Mouse (Mus musculus): ENCODE results near the gene Eif2b5. TPM values are rescaled to one million over a fixed set of nuclear protein-coding genes. Genes with fewer than 3 reads are reported as not detected.

Gene Eif2b5
- total RNA-seq, 2 experiments from 2014 or later = 49.7 to 50.1 TPM

DNA sequence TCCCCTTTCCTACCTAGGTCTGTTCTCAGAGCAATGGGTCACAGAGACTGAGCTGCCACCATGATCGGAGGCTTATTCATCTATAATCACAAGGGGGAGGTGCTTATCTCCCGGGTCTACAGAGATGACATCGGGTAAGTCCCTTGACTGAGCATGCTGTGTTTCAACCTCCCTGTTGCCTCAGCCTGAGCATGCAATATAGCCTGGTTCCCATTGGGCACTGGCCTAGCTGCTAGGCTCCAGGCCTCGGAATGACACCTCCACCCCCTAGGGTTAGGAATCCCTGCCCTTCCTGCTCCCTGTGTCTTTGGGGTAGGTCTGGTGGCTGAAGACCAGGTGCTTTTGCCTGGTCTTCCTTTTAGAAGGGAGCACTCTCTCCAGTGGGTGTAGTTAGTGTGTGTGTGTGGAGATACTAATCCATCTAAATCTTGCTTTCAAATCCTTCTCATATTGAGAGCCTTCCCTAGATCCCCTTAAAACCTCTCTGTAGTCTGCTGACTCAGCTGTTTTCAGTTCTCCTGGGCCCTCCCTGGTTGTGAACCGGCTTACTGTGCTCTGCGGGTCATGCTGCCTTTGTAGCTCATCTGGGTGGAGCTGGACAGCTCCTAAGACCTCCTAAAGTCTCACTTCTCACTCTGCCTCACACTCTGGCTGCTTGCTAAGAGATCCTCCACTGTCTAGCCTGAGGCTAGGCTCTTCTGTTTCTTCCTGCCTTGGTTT lies 39.1 kb downstream of the Eif2b5 start:
- DNase-seq = no peak

DNA sequence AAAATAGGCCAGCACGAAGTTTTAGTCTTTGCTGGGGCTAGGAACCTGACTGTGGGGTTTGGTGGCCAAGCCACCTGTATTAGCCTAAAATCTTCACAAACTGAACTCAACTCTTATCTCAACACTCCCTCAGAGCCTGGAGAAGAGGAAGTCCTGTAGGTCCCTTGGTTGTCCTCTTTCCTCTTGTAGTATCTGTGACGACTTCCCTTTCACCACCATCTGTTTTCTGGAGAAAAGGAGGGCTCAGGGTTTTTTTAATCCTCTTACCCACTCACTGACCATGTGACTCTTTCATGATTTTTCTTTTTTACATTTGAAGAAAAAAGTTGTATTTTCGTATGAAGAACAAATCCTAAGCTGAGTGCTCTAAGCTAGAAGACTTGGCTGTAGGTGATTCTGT lies 41.0 kb downstream of the Eif2b5 start:
- no peak for DNase-seq

DNA sequence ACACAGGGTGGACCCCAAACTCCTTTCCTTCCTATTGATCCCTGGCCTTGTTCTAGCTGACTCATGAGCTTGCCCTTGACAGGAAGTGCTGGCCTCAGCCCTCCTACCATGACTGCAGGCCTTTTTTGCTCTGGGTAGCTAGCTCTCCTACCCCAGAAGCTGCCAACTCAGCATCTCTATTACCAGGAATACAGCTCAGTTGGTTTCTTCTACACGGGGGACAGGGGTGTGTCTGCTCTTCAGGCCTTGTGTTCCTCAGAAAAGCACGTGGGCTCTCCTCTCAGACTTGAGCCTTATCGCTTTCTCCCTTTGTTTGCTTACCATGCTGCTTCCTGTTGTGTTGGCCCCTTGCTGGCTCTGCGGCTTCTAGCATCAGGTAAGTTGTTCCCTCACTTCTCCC lies 41.8 kb downstream of the Eif2b5 start:
- no peak for DNase-seq

DNA sequence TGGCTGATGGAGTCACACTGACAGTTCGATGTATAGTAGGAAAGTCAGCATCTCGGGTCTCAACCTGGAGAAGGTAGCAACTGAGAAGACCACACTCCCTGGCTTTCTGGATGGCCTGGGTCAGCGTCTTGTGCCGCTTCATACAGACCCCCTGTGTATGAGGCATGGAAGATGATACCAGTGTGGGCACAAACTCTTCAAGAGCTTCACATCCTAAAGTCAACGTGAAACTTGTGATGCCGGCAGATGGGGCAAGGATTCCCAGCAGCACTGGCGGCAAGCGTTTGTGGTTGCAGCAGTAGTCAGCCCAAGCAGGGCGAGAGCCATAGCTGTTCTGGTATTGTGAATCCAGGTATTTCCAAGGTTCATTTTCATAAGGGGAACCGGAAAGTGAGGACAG lies 47.1 kb downstream of the Eif2b5 start:
- DNase-seq = no peak

DNA sequence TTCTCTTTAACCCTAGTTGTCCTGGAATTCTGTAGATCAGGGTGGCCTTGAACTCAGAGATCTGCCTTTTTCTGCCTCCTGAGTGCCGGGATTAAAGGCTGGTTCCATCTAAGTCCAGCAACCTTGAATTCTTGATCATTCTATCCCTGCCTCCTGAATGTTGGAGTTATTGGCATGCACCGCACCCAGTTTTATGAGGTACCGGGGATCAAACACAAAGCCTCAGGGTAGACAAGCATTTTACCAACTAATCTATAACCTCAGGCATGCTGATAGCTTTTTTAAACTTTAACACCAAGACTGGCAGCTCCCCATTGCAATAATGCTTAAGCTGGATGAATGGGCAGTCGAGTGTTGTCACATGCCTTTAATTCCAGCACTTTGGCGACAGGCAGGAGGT lies 48.8 kb downstream of the Eif2b5 start:
- no peak for DNase-seq

DNA sequence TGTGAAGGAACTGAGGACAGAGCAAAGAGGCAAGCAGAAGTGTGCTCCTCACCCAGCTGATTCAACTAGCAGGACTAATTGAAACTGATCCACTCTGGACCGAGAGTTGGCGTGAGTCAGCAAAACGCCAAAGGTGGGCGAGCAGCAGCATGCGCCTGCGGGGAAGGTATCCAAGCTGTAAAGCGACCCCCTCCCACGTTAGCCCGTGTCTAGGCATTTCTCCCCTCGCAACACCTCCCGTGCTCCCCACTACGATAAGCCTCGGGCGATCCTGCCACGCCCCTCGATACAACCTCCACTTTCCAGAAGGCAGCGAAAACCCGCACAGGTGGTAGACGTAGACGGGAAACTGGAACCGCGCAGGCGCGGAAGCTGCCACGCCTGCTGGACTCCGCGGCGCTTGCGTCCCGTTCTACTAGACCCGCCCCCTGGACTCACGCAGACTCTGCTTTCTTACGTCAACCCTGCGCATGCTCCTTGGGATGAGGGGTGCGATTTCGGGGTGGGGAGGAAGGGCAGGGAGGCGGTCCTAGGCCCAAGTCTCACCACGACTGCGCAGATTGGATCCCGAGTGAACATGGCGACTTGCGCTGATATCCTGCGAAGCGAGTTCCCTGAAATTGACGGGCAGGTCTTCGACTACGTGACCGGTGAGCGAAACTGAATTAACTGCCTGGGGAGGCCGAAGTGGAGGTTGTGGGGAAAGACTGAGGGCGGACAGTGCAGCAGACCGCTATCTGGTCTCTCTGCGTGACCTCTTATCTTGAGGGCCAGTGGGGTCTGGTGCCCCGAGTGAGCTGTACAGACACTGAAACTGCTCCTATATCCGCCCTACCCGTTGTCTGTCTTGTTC lies 49.7 kb downstream of the Eif2b5 start, which contains the start of gene Abcf3:
Gene Abcf3 (plus strand): TSS at position 482 of the 853 bp plus-strand sequence.
- peak; percentile 97 to 98 for DNase-seq

DNA sequence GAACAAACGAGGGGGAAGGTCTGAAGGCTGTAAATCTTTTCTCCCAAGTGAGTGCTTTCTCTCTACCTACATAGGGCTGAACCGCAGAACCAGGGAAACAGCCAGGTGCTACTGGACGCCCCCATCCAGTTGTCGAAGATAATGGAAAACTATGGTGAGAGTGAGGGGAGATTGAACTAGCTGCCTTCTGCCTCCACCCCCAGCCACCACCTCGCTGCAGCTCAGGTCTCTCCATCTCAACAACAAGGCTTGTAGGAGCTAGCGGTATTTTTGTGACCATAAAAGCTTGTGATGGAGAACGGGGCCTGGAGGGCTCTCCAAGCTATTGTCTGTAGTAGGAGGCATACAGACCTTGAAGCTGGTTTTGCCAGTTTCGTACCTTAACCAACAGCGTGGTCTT lies 50.5 kb downstream of the Eif2b5 start:
- DNase-seq = no peak

DNA sequence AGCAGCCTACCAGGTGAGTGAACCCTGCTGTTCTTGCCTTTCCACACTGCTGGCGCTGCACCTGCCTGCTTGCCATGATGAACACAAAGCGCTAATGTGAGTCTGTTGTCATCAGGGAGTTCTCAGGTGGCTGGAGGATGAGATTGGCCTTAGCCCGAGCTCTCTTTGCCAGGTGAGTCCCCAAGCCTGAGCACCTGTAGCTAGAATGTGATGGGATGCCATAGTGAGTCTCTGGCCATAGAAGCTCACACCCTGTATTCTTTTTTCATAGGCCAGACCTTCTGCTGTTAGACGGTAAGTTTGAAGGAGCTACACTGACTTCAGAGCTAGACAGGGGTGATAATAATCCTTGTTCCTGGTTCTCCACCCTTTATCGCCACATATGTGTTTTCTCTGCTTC lies 53.1 kb downstream of the Eif2b5 start:
- no peak for DNase-seq

DNA sequence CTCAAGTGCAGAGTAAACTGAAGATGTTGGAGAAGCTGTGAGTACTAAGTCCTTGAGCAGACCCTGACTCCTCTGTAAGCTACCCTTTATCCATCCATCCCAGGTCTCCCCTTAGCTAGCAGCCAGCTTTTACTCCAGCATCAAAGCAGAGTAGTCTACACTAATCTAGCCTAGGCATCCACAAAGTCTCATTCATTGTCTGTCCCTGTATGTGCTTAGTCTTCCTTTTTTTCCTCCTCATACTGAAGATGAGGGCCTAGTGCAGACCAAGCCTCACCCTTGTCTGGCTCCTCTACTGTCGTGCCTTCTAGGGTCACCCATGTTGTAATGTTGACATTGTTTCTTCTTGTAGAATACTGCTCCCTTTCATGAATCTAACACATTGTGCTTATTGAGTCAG lies 54.0 kb downstream of the Eif2b5 start:
- DNase-seq = no peak

DNA sequence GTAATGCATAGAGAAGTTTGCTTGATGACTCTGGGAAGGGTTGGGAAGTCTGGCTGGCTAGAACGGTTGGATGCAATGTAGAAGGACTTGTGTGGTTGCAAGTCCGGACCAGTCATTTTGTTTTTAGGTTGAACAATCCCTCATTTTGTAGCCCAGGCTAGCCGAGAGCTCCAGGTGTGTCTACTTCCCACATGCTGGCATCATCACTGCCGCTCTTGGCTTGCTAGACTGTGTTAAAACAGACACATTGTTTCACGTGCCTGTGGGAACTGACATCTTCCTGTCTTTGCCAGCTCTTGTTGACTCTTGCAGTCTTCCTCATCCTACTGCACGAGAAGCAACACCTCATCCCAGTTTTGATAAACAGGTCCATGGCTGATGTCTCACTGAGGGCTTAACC lies 56.4 kb downstream of the Eif2b5 start:
- DNase-seq = no peak

DNA sequence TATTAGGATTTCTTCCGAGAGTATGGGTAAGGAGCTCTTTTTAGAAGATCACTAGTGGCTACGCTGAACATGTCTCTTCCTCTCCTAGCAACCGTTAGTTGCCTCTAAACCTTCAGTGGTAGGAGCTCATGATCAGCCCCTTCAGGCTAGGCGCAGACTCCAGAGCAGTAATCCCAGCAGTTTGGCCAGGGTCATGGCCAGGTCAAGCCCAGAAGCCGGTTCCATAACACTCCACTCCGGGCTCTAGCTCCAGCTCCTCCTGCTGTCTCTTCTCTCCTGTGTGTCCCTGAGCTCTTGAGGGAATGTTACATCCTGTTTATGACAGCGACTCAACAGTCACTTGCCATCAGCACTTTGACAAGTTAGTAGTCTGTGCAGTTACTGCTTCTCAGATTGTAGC lies 58.8 kb downstream of the Eif2b5 start:
- DNase-seq = no peak

Other genes starting within 250 kb of the Eif2b5 start
- 10 to 100 TPM; 56.2 to 61.9 TPM for gene Parl, start 196.4 kb upstream of the Eif2b5 start, total RNA-seq (2021)
- not detected for gene Cyp2ab1, start 173.4 kb upstream of the Eif2b5 start, total RNA-seq (2021)
- gene Abcc5, start 72.4 kb upstream of the Eif2b5 start, total RNA-seq (2021) = 100 to 1,000 TPM; 237 to 252 TPM
- gene Dvl3, start 18.2 kb downstream of the Eif2b5 start, total RNA-seq (2021) = 10 to 100 TPM; 57.1 to 64.4 TPM
- gene Ap2m1, start 36.7 kb downstream of the Eif2b5 start, total RNA-seq (2021) = 100 to 1,000 TPM; 725 to 748 TPM
- gene Abcf3, start 49.8 kb downstream of the Eif2b5 start, total RNA-seq (2021) = 100 to 1,000 TPM; 104 to 113 TPM
- gene Vwa5b2, start 90.7 kb downstream of the Eif2b5 start, total RNA-seq (2021) = 10 to 100 TPM; 21.8 to 23.4 TPM
- gene Eef1akmt4, start 112.8 kb downstream of the Eif2b5 start, total RNA-seq (2021) = 1 to 10 TPM; 2.5 to 2.9 TPM
- gene Gm49333, start 112.8 kb downstream of the Eif2b5 start, total RNA-seq (2021) = not detected
- gene Alg3, start 112.9 kb downstream of the Eif2b5 start, total RNA-seq (2021) = 10 to 100 TPM; 11.9 to 13.2 TPM
- gene Camk2n2, start 122.5 kb downstream of the Eif2b5 start, total RNA-seq (2021) = 10 to 100 TPM; 83.0 to 88.3 TPM
- 10 to 100 TPM; 28.4 to 29.2 TPM for gene Ece2, start 131.0 kb downstream of the Eif2b5 start, total RNA-seq (2021)
- 100 to 1,000 TPM; 212 to 232 TPM for gene Psmd2, start 152.8 kb downstream of the Eif2b5 start, total RNA-seq (2021)
- 100 to 1,000 TPM; 292 to 299 TPM for gene Eif4g1, start 169.5 kb downstream of the Eif2b5 start, total RNA-seq (2021)
- gene Fam131a, start 194.4 kb downstream of the Eif2b5 start, total RNA-seq (2021) = 100 to 1,000 TPM; 415 to 465 TPM
- gene Polr2h, start 218.8 kb downstream of the Eif2b5 start, total RNA-seq (2021) = 10 to 100 TPM; 24.8 to 24.9 TPM
- gene Clcn2, start 218.9 kb downstream of the Eif2b5 start, total RNA-seq (2021) = 10 to 100 TPM; 66.0 to 71.3 TPM
- gene Chrd, start 234.3 kb downstream of the Eif2b5 start, total RNA-seq (2021) = 10 to 100 TPM; 86.1 to 88.4 TPM
- gene Thpo, start 235.7 kb downstream of the Eif2b5 start, total RNA-seq (2021) = 10 to 100 TPM; 14.1 to 15.8 TPM

Measured in layer of hippocampus, postnatal 36 days (tissue).